Mouse (Mus musculus) midbrain, embryonic 12.5 days (tissue): ENCODE measurements around the gene Zfp280c. TPM values are rescaled to one million over a fixed set of nuclear protein-coding genes. Genes with fewer than 3 reads are reported as not detected.

ENCODE experiments used
- ATAC-seq: fragments of 200-750 bp; cut with Nextera tagmentation; 2 replicates; pipeline ENCODE4 v1.8.0; 2017; ENCODE audit warnings: low read depth, moderate TSS enrichment, moderate library complexity; ENCODE audit not compliant: low FRiP score
- H3K27ac ChIP-seq: fragments of 300-500 bp; sonication (generic); replicated peaks from 2 replicates; pipeline ENCODE4 v1.5.1; 2016; ENCODE audit warnings: mild to moderate bottlenecking
- H3K27me3 ChIP-seq: fragments of 300-500 bp; sonication (generic); 2 replicates; pipeline ENCODE4 v1.6.1; 2016; ENCODE audit warnings: mild to moderate bottlenecking
- H3K36me3 ChIP-seq: fragments of 300-500 bp; sonication (generic); 2 replicates; pipeline ENCODE4 v1.6.1; 2016
- H3K4me1 ChIP-seq: fragments of 300-500 bp; sonication (generic); 2 replicates; pipeline ENCODE4 v1.6.1; 2016
- H3K4me2 ChIP-seq: fragments of 300-500 bp; sonication (generic); replicated peaks from 2 replicates; pipeline ENCODE4 v1.6.1; 2016; ENCODE audit warnings: mild to moderate bottlenecking, moderate library complexity
- H3K4me3 ChIP-seq: fragments of 300-500 bp; sonication (generic); 2 replicates; pipeline ENCODE4 v1.5.1; 2016; ENCODE audit warnings: mild to moderate bottlenecking
- H3K9ac ChIP-seq: fragments of 300-500 bp; sonication (generic); replicated peaks from 2 replicates; pipeline ENCODE4 v1.6.1; 2016; ENCODE audit warnings: mild to moderate bottlenecking, moderate library complexity
- H3K9me3 ChIP-seq: fragments of 300-500 bp; sonication (generic); 2 replicates; pipeline ENCODE4 v1.6.1; 2016; ENCODE audit warnings: mild to moderate bottlenecking
- WGBS: fragments of 180-500 bp; shearing (Covaris S2); methylation state at CpG from one replicate; pipeline ENCODE4 v1.1.7; 2016; 5-methylcytosine and 5-hydroxymethylcytosine counted together
- polyA plus RNA-seq: library from polyadenylated mRNA; unstranded; fragments of >200 nt; fragmentation: Nextera tagmentation; extraction: Ambion mirVana; gene quantifications from 2 replicates; pipeline ENCODE4 v1.2.1, GENCODE M21; 2016

Zfp280c gene
- polyA plus RNA-seq = 18.3 and 21.0 TPM in 2 replicates

- H3K9ac ChIP-seq = peak within 1 kb of the TSS; percentile 79
- peaks cover 13% of the 10 kb centered on the region; the same call in 1 of the 2 replicates for H3K36me3 ChIP-seq
- peak within 1 kb of the TSS; percentile 89 for H3K27ac ChIP-seq
- peak within 1 kb of the TSS; percentile 50 for H3K4me2 ChIP-seq
- 18% methylated on average over 38 of the region's 45 CpGs for WGBS
- H3K9me3 ChIP-seq = no peaks in the 10 kb centered on the region
- H3K27me3 ChIP-seq = no peaks in the 10 kb centered on the region
- ATAC-seq = peak; percentile 89
- H3K4me1 ChIP-seq = 0 out of 2 replicates have a peak, but pooled peaks cover 3% of the 10 kb centered on the region
- H3K4me3 ChIP-seq = peak within 1 kb of the TSS; percentile 64
Measured at GRCm38 (mm10) chrX:48594099-48594760, at the start of gene Zfp280c. Zfp280c (minus strand) TSS chrX:48594504.

GRCm38 (mm10) chrX:48637032-48637431 is 42.7 kb upstream of the Zfp280c start:
- Histone ChIP-seq H3K9me3 (no peaks in the 10 kb centered on the region), H3K27ac (no peak overlapping the region), H3K36me3 (0 out of 2 replicates have a peak, but pooled peaks cover 4% of the 10 kb centered on the region), H3K27me3 (no peaks in the 10 kb centered on the region), H3K9ac (no peak overlapping the region), H3K4me1 (no peaks in the 10 kb centered on the region), H3K4me3 (no peak overlapping the region), H3K4me2 (no peak overlapping the region)
- WGBS = 65% methylated on average over 2 of the region's 2 CpGs
- no peak for ATAC-seq

GRCm38 (mm10) chrX:48624054-48624420 is 29.7 kb upstream of the Zfp280c start:
- H3K9me3 ChIP-seq = no peaks in the 10 kb centered on the region
- peak overlapping the region; percentile 54 for H3K4me2 ChIP-seq
- peak overlapping the region; percentile 83 for H3K27ac ChIP-seq
- H3K9ac ChIP-seq = peak overlapping the region; percentile 59
- 35% methylated on average over 9 of the region's 9 CpGs for WGBS
- no peaks in the 10 kb centered on the region for H3K27me3 ChIP-seq
- H3K36me3 ChIP-seq = no peaks in the 10 kb centered on the region
- no peak for ATAC-seq
- H3K4me1 ChIP-seq = no peaks in the 10 kb centered on the region
- H3K4me3 ChIP-seq = peak overlapping the region; percentile 57

GRCm38 (mm10) chrX:48623379-48624053 is 29.2 kb upstream of the Zfp280c start, which contains the start of gene Slc25a14:
Slc25a14 (plus strand) TSS chrX:48623413.
- Histone ChIP-seq H3K27me3 (no peaks in the 10 kb centered on the region), H3K36me3 (no peaks in the 10 kb centered on the region), H3K4me1 (no peaks in the 10 kb centered on the region), H3K9me3 (no peaks in the 10 kb centered on the region), H3K4me3 (peak within 1 kb of the TSS; percentile 57), H3K4me2 (peak within 1 kb of the TSS; percentile 54), H3K27ac (peak within 1 kb of the TSS; percentile 83), H3K9ac (peak within 1 kb of the TSS; percentile 59)
- 29% methylated on average over 36 of the region's 38 CpGs for WGBS
- ATAC-seq = peak; percentile 97

- no peak for ATAC-seq
- Histone ChIP-seq H3K27me3 (no peaks in the 10 kb centered on the region), H3K4me1 (no peaks in the 10 kb centered on the region), H3K4me2 (peak overlapping the region; percentile 54), H3K4me3 (peak overlapping the region; percentile 57), H3K36me3 (no peaks in the 10 kb centered on the region), H3K27ac (peak overlapping the region; percentile 83), H3K9ac (peak overlapping the region; percentile 59; the same call in 1 of the 2 replicates), H3K9me3 (no peaks in the 10 kb centered on the region)
- 15% methylated on average over 4 of the region's 4 CpGs for WGBS
Measured at GRCm38 (mm10) chrX:48623049-48623378, 28.7 kb upstream of the Zfp280c start.

- 77% methylated on average over 2 of the region's 2 CpGs for WGBS
- no peaks in the 10 kb centered on the region for H3K27me3 ChIP-seq
Measured at GRCm38 (mm10) chrX:48604872-48605271, 10.6 kb upstream of the Zfp280c start.

GRCm38 (mm10) chrX:48596906-48597305 is 2.6 kb upstream of the Zfp280c start:
- no peak overlapping the region for H3K27ac ChIP-seq
- no peaks in the 10 kb centered on the region for H3K27me3 ChIP-seq
- H3K4me1 ChIP-seq = 0 out of 2 replicates have a peak, but pooled peaks cover 3% of the 10 kb centered on the region
- ATAC-seq = no peak
- no peak overlapping the region for H3K4me2 ChIP-seq
- no peaks in the 10 kb centered on the region for H3K36me3 ChIP-seq
- H3K9ac ChIP-seq = no peak overlapping the region
- no peak overlapping the region for H3K4me3 ChIP-seq
- 91% methylated on average over 5 of the region's 5 CpGs for WGBS
- H3K9me3 ChIP-seq = no peaks in the 10 kb centered on the region

More at GRCm38 (mm10) chrX:48604872-48605271, 10.6 kb upstream of the Zfp280c start:
- Histone ChIP-seq H3K4me3 (no peak overlapping the region), H3K9ac (no peak overlapping the region), H3K27ac (no peak overlapping the region), H3K4me1 (no peaks in the 10 kb centered on the region), H3K36me3 (no peaks in the 10 kb centered on the region), H3K9me3 (no peaks in the 10 kb centered on the region), H3K4me2 (no peak overlapping the region)
- no peak for ATAC-seq

- Histone ChIP-seq H3K27me3 (no peaks in the 10 kb centered on the region), H3K9ac (no peak overlapping the region), H3K4me2 (no peak overlapping the region), H3K4me1 (0 out of 2 replicates have a peak, but pooled peaks cover 3% of the 10 kb centered on the region), H3K9me3 (no peaks in the 10 kb centered on the region), H3K4me3 (no peak overlapping the region), H3K27ac (no peak overlapping the region), H3K36me3 (0 out of 2 replicates have a peak, but pooled peaks cover 2% of the 10 kb centered on the region)
- no peak for ATAC-seq
- 86% methylated on average over 9 of the region's 9 CpGs for WGBS
Measured at GRCm38 (mm10) chrX:48596053-48596452, 1.7 kb upstream of the Zfp280c start.

GRCm38 (mm10) chrX:48593721-48594098 is 594 bp downstream of the Zfp280c start:
- H3K9me3 ChIP-seq = no peaks in the 10 kb centered on the region
- H3K4me3 ChIP-seq = peak overlapping the region; percentile 64
- peak overlapping the region; percentile 50 for H3K4me2 ChIP-seq
- H3K4me1 ChIP-seq = 0 out of 2 replicates have a peak, but pooled peaks cover 3% of the 10 kb centered on the region
- ATAC-seq = no peak
- H3K36me3 ChIP-seq = peaks cover 16% of the 10 kb centered on the region; the same call in 1 of the 2 replicates
- peak overlapping the region; percentile 79 for H3K9ac ChIP-seq
- H3K27ac ChIP-seq = peak overlapping the region; percentile 89
- 24% methylated on average over 11 of the region's 15 CpGs for WGBS
- no peaks in the 10 kb centered on the region for H3K27me3 ChIP-seq

GRCm38 (mm10) chrX:48583332-48583731 is 11.0 kb downstream of the Zfp280c start:
- peaks cover 33% of the 10 kb centered on the region for H3K36me3 ChIP-seq
- ATAC-seq = no peak

GRCm38 (mm10) chrX:48532175-48532574 is 62.1 kb downstream of the Zfp280c start:
- no peaks in the 10 kb centered on the region for H3K9me3 ChIP-seq
- WGBS = 26% methylated on average over 3 of the region's 3 CpGs

More at GRCm38 (mm10) chrX:48583332-48583731, 11.0 kb downstream of the Zfp280c start:
- no peaks in the 10 kb centered on the region for H3K9me3 ChIP-seq
- H3K4me3 ChIP-seq = no peak overlapping the region
- H3K27ac ChIP-seq = no peak overlapping the region
- H3K4me2 ChIP-seq = no peak overlapping the region
- no peaks in the 10 kb centered on the region for H3K4me1 ChIP-seq
- no peak overlapping the region for H3K9ac ChIP-seq
- no peaks in the 10 kb centered on the region for H3K27me3 ChIP-seq

GRCm38 (mm10) chrX:48526435-48526834 is 67.9 kb downstream of the Zfp280c start:
- no peak overlapping the region for H3K9ac ChIP-seq
- H3K4me3 ChIP-seq = no peak overlapping the region
- H3K9me3 ChIP-seq = no peaks in the 10 kb centered on the region
- H3K4me1 ChIP-seq = 0 out of 2 replicates have a peak, but pooled peaks cover 2% of the 10 kb centered on the region
- H3K36me3 ChIP-seq = no peaks in the 10 kb centered on the region
- no peaks in the 10 kb centered on the region for H3K27me3 ChIP-seq
- no peak for ATAC-seq
- H3K4me2 ChIP-seq = no peak overlapping the region
- 87% methylated on average over 2 of the region's 3 CpGs for WGBS
- no peak overlapping the region for H3K27ac ChIP-seq

More at GRCm38 (mm10) chrX:48532175-48532574, 62.1 kb downstream of the Zfp280c start:
- Histone ChIP-seq H3K4me1 (no peaks in the 10 kb centered on the region), H3K27ac (no peak overlapping the region), H3K4me3 (no peak overlapping the region), H3K27me3 (no peaks in the 10 kb centered on the region), H3K9ac (no peak overlapping the region), H3K4me2 (no peak overlapping the region), H3K36me3 (no peaks in the 10 kb centered on the region)
- no peak for ATAC-seq
